Mouse (Mus musculus) lung, postnatal 0 days (tissue): ENCODE data around the gene Dmrta1. TPM values are rescaled to one million over a fixed set of nuclear protein-coding genes. Genes with fewer than 3 reads are reported as not detected.

Experiments
- ATAC-seq: fragments of 200-750 bp; cut with Nextera tagmentation; 2 replicates; pipeline ENCODE4 v1.8.0; 2017; ENCODE audit warnings: moderate library complexity
- DNase-seq: peaks from one replicate; pipeline ENCODE4 v3.0.0-alpha.2; 2016; ENCODE audit warnings: low spot score
- H3K27ac ChIP-seq: fragments of 300-500 bp; sonication (generic); 2 replicates; pipeline ENCODE4 v1.5.1; 2014; ENCODE audit warnings: antibody characterized with exemption, mild to moderate bottlenecking, low read length, mixed read lengths
- H3K27me3 ChIP-seq: fragments of 300-500 bp; sonication (generic); replicated peaks from 2 replicates; pipeline ENCODE4 v1.6.1; 2014; ENCODE audit warnings: low read length, mixed read lengths; ENCODE audit not compliant: insufficient read depth
- H3K36me3 ChIP-seq: fragments of 300-500 bp; sonication (generic); 2 replicates; pipeline ENCODE4 v1.6.1; 2014; ENCODE audit warnings: low read length, mixed read lengths; ENCODE audit not compliant: insufficient read depth
- H3K4me1 ChIP-seq: fragments of 300-500 bp; sonication (generic); 2 replicates; pipeline ENCODE4 v1.6.1; 2014; ENCODE audit warnings: antibody characterized with exemption, low read depth, low read length, mixed read lengths; ENCODE audit not compliant: insufficient read depth
- H3K4me2 ChIP-seq: fragments of 300-500 bp; sonication (generic); replicated peaks from 2 replicates; pipeline ENCODE4 v1.6.1; 2014; ENCODE audit warnings: low read depth, mild to moderate bottlenecking, low read length, moderate library complexity, mixed read lengths
- H3K4me3 ChIP-seq: fragments of 300-500 bp; sonication (generic); 2 replicates; pipeline ENCODE4 v1.5.1; 2014; ENCODE audit warnings: low read depth, low read length
- H3K9ac ChIP-seq: fragments of 300-500 bp; sonication (generic); replicated peaks from 2 replicates; pipeline ENCODE4 v1.6.1; 2014; ENCODE audit warnings: low read depth, mild to moderate bottlenecking
- H3K9me3 ChIP-seq: fragments of 300-500 bp; sonication (generic); 2 replicates; pipeline ENCODE4 v1.6.1; 2016; ENCODE audit warnings: low read length, mixed read lengths
- CTCF ChIP-seq: IDR thresholded peaks from 2 replicates; pipeline ENCODE4 v1.5.1; 2016; ENCODE audit warnings: antibody characterized with exemption, mild to moderate bottlenecking
- EP300 ChIP-seq: IDR thresholded peaks from 2 replicates; pipeline ENCODE4 v1.6.1; 2016; ENCODE audit warnings: antibody characterized with exemption, mild to moderate bottlenecking, control low read depth
- WGBS: fragments of 180-500 bp; shearing (Covaris S2); extraction: QIAGEN DNeasy Blood & Tissue Kit; methylation state at CpG from one replicate; pipeline ENCODE4 v1.1.7; 2014; 5-methylcytosine and 5-hydroxymethylcytosine counted together
- polyA plus RNA-seq: library from polyadenylated mRNA; unstranded; fragments of >200 nt; fragmentation: Nextera tagmentation; extraction: Ambion mirVana; gene quantifications from 2 replicates; pipeline ENCODE4 v1.2.1, GENCODE M21; 2015

Dmrta1 gene
- polyA plus RNA-seq, 1 experiment from 2014 or later: not detected

DNA sequence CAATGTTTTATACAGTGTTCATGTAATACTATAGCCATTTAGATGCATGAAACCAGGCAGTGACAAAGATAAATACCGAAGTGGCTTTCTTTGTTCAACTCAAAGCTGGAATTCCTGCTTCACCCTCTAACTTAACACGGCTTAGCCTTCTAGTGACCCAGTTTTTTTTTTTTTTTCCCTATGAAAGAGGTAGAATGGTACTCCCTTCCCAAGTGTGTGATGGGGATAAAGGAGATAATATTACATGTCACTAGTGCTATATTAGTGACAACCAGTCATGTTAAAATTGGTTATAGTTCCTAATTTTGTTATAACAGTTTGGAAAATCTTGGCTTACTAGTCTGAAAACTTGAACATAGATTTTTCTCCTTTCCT is 27.9 kb upstream of the Dmrta1 start:
- H3K4me2 ChIP-seq: no peak overlapping the region
- no peak for ATAC-seq

DNA sequence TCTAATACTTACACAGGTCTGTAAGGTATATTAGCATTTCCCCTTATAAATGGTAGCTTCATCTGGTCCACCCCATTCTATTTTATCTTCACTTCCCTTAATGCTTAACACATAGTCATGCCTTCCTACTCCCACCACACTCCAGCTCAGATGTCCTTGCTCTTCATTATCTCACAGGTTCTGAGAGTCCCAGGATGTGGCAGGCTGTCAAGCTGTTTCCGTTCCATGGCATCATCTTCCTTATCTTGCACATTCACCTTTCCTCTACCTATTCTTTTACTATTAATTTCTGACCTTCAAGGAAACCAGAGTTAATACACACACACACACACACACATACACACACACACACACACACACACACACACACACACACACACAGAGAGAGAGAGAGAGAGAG is 27.5 kb upstream of the Dmrta1 start:
- WGBS: 60% methylated on average over 1 of the region's 1 CpGs
- no peak overlapping the region for H3K27ac ChIP-seq
- ATAC-seq (no peak), DNase-seq (no peak)
- no peak overlapping the region for H3K4me2 ChIP-seq
- H3K4me1 ChIP-seq: no peaks in the 10 kb centered on the region
- H3K9me3 ChIP-seq: no peaks in the 10 kb centered on the region
- no peak overlapping the region for H3K9ac ChIP-seq
- TF ChIP-seq CTCF (no peak), EP300 (no peak)
- no peak overlapping the region for H3K4me3 ChIP-seq
- H3K36me3 ChIP-seq: no peaks in the 10 kb centered on the region
- H3K27me3 ChIP-seq: no peaks in the 10 kb centered on the region

More for the DNA sequence above, 27.9 kb upstream of the Dmrta1 start:
- Histone ChIP-seq H3K4me3 (no peak overlapping the region), H3K27me3 (no peaks in the 10 kb centered on the region), H3K27ac (no peak overlapping the region), H3K36me3 (no peaks in the 10 kb centered on the region), H3K9ac (no peak overlapping the region), H3K9me3 (no peaks in the 10 kb centered on the region), H3K4me1 (no peaks in the 10 kb centered on the region)
- DNase-seq: no peak
- TF ChIP-seq EP300: no peak
- no peak for TF ChIP-seq CTCF
- 71% methylated on average over 2 of the region's 2 CpGs for WGBS

- Histone ChIP-seq H3K27ac (no peak overlapping the region), H3K9me3 (no peaks in the 10 kb centered on the region), H3K4me3 (no peak overlapping the region), H3K36me3 (no peaks in the 10 kb centered on the region), H3K4me1 (no peaks in the 10 kb centered on the region), H3K27me3 (no peaks in the 10 kb centered on the region), H3K4me2 (no peak overlapping the region), H3K9ac (no peak overlapping the region)
- ATAC-seq (no peak), DNase-seq (no peak)
- 79% methylated on average over 2 of the region's 2 CpGs for WGBS
- TF ChIP-seq CTCF (no peak), EP300 (no peak)
Measured at GRCm38 (mm10) chr4:89663406-89663805, 15.8 kb upstream of the Dmrta1 start.

- no peak overlapping the region for H3K9ac ChIP-seq
- 76% methylated on average over 3 of the region's 3 CpGs for WGBS
- H3K36me3 ChIP-seq: no peaks in the 10 kb centered on the region
- TF ChIP-seq EP300 (no peak), CTCF (no peak)
- no peak overlapping the region for H3K4me2 ChIP-seq
- no peaks in the 10 kb centered on the region for H3K27me3 ChIP-seq
- ATAC-seq: no peak
- H3K4me3 ChIP-seq: no peak overlapping the region
- no peaks in the 10 kb centered on the region for H3K9me3 ChIP-seq
- no peak overlapping the region for H3K27ac ChIP-seq
- no peaks in the 10 kb centered on the region for H3K4me1 ChIP-seq
- DNase-seq: no peak
Measured at GRCm38 (mm10) chr4:89674711-89675110, 4.5 kb upstream of the Dmrta1 start.

GRCm38 (mm10) chr4:89677903-89678302 is 1.3 kb upstream of the Dmrta1 start:
- H3K27me3 ChIP-seq: no peaks in the 10 kb centered on the region
- H3K27ac ChIP-seq: no peak overlapping the region
- H3K4me1 ChIP-seq: no peaks in the 10 kb centered on the region
- WGBS: 75% methylated on average over 7 of the region's 7 CpGs
- no peak overlapping the region for H3K4me2 ChIP-seq
- H3K36me3 ChIP-seq: no peaks in the 10 kb centered on the region
- no peaks in the 10 kb centered on the region for H3K9me3 ChIP-seq
- TF ChIP-seq EP300 (no peak), CTCF (no peak)
- no peak for ATAC-seq
- H3K9ac ChIP-seq: no peak overlapping the region
- DNase-seq: no peak
- no peak overlapping the region for H3K4me3 ChIP-seq

DNA sequence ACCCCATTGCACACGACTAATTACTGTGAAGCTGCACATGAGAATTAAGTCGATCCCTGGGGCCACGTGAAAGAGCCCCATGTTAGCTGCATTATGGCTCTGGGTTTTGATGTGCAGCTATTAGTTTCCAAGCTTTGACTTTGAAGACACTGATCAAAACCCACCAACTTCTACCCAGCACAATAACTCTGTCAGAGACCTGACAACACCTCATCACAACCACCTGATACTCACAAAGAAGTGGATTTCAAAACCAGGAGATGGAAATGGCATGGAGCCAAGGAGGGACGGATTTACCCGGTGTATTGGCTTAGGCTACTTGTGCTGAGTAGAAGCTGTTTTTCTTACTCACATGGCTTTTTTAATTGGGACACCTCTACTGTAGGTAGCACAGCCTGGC is 523 bp upstream of the Dmrta1 start:
- TF ChIP-seq CTCF (no peak), EP300 (no peak)

More for the DNA sequence above, 523 bp upstream of the Dmrta1 start:
- Histone ChIP-seq H3K4me2 (no peak overlapping the region), H3K4me3 (no peak overlapping the region), H3K27me3 (no peaks in the 10 kb centered on the region), H3K4me1 (no peaks in the 10 kb centered on the region), H3K9ac (no peak overlapping the region), H3K36me3 (no peaks in the 10 kb centered on the region), H3K9me3 (no peaks in the 10 kb centered on the region), H3K27ac (no peak overlapping the region)
- DNase-seq: no peak
- no peak for ATAC-seq
- WGBS: 49% methylated on average over 5 of the region's 5 CpGs
